In genomic region chr4:136021549-136022047, GRCm38 (mm10) we compare ENCODE assay signal across 8 mouse cellular contexts. TPM values are rescaled to one million over a fixed set of nuclear protein-coding genes. Genes with fewer than 3 reads are reported as not detected.
DNase-seq lines count a peak whose midpoint lies in the region; ATAC-seq lines count a peak whose summit lies in the region.

Gene Eloa (minus strand): TSS chr4:136021763.

- H3K9me3 ChIP-seq in hindbrain, embryonic 11.5 days (ENCODE audit: control insufficient read depth, low read length), result no peaks in the 10 kb centered on the region

- WGBS in hindbrain, embryonic 11.5 days, result under 1% methylated on average over 37 of the region's 48 CpGs

- no peaks in the 10 kb centered on the region for H3K36me3 ChIP-seq in hindbrain, embryonic 11.5 days (ENCODE audit: control insufficient read depth, insufficient read depth, low read length)

- H3K27ac ChIP-seq in hindbrain, embryonic 11.5 days (ENCODE audit: low read depth, low read length), result peak within 1 kb of the TSS; percentile 67

- ATAC-seq in hindbrain, embryonic 11.5 days (ENCODE audit: low FRiP score), result peak; percentile 99

- peak within 1 kb of the TSS; percentile 58 for H3K4me2 ChIP-seq in hindbrain, embryonic 11.5 days (replicated peaks; ENCODE audit: low read depth, low read length)

- DNase-seq in Muller cell, postnatal 12 days (ENCODE audit: inconsistent ontology term), result peak; percentile 100
- peak; percentile 98 for DNase-seq in cerebellum, adult 9-11 months
- peak; percentile 98 to 100 for DNase-seq in frontal cortex, adult 2 months (ENCODE audit: extremely low spot score in 1 of 2, low spot score in 1 of 2)
- peak; percentile 100 for DNase-seq in hindbrain, embryonic 11.5 days (ENCODE audit: low spot score)
- DNase-seq in layer of hippocampus, postnatal 10 days (ENCODE audit: low spot score in 2 of 2), result peak; percentile 97 to 99
- peak; percentile 100 for DNase-seq in lung, postnatal 10 days
- DNase-seq in ovary, postnatal 36 days (ENCODE audit: low spot score), result peak; percentile 100
- peak; percentile 100 for DNase-seq in thymus, postnatal 25 days

- H3K9ac ChIP-seq in hindbrain, embryonic 11.5 days (ENCODE audit: low read depth, low read length), result peak within 1 kb of the TSS; percentile 94

- no peaks in the 10 kb centered on the region for H3K27me3 ChIP-seq in hindbrain, embryonic 11.5 days (ENCODE audit: control insufficient read depth, insufficient read depth, low read length)

- no peaks in the 10 kb centered on the region for H3K4me1 ChIP-seq in hindbrain, embryonic 11.5 days (replicated peaks; ENCODE audit: control insufficient read depth, insufficient read depth, low read length)

- H3K4me3 ChIP-seq in hindbrain, embryonic 11.5 days (ENCODE audit: low read depth, low read length), result peak within 1 kb of the TSS; percentile 99

RNA-seq across cellular contexts. Expression of gene Eloa, which starts in this region (rescaled TPM):
- 18.8 and 20.4 TPM in 2 replicates for polyA plus RNA-seq in frontal cortex, adult 2 months (2012; rRNA removed)
- 38.2 and 42.8 TPM in 2 replicates for polyA plus RNA-seq in hindbrain, embryonic 11.5 days (2014; fragmentation: Nextera tagmentation; extraction: Ambion mirVana)
- total RNA-seq in layer of hippocampus, postnatal 10 days (2021), result 10 to 100 TPM; 32.5 to 33.6 TPM

Comparison
In these comparisons a context has a peak if more than half of its experiments do, and no peak if none do; other contexts are left out.
1. Peak in every context shown above with its lines: DNase-seq, ATAC-seq, H3K4me3 ChIP-seq and H3K27ac ChIP-seq.